ENCODE assay signal across 8 mouse cellular contexts in the genomic region with DNA sequence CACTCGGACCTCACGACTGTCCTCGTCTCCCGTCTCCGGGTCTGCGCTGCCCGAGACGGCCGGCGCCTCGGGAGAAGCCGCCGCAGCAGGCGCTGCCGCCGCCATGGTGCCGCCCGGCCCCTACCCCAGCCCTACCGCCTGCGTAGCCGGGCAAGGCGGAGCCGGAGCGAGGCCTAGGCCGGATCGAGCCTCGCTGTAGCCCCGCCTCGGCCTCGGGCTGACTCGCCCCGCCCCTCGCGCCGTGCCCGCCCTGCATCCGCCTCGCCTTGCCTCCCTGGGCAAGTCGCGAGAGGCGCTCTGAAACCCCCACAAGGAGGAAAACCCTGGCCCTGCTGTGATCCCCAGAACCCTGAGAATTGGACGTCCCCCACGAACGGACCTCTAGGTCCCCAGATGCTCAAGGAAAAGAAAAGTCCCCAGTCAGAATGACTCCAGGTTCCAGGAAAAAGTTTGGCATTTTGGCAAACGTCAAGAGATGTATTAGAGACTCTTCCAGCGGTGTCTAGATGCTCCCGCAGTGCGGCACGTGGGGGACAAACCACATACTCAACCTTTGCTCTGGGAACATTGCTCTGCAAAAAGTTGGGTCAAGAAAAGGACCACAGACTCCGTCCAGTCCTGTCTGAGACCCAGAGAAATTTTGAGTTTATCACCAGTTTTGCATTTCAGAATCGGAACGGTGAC. TPM values are rescaled to one million over a fixed set of nuclear protein-coding genes. Genes with fewer than 3 reads are reported as not detected.
DNase-seq lines count a peak whose midpoint lies in the region; ATAC-seq and TF ChIP-seq lines count a peak whose summit lies in the region.

A gene (minus strand): TSS at position 229 of the 684 bp plus-strand sequence.

- POLR2A ChIA-PET in Patski (lab: Charles Lee), result no interaction called here

- H3K9ac ChIP-seq in hindbrain, embryonic 14.5 days, result peak within 1 kb of the TSS; percentile 98

- H3K27ac ChIP-seq in hindbrain, embryonic 14.5 days, result peak within 1 kb of the TSS; percentile 96

- in situ Hi-C loops in Patski (cut with MboI; ENCODE audit: low pct_unique_long_range_greater_than_20kb), result no loop called here

- H3K27me3 ChIP-seq in Patski, result no peaks in the 10 kb centered on the region
- H3K27me3 ChIP-seq in hindbrain, embryonic 14.5 days (ENCODE audit: control insufficient read depth, insufficient read depth, low read length), result no peaks in the 10 kb centered on the region

- peak; percentile 95 for ATAC-seq in Patski
- ATAC-seq in hindbrain, embryonic 14.5 days (ENCODE audit: low FRiP score), result peak; percentile 98

- 3% methylated on average over 52 of the region's 52 CpGs for WGBS in hindbrain, embryonic 14.5 days

- peak within 1 kb of the TSS; percentile 59 for H3K4me2 ChIP-seq in hindbrain, embryonic 14.5 days (replicated peaks)

- TF ChIP-seq CTCF in Patski (IDR thresholded peaks at IDR 0.05), result no peak

- CTCF ChIA-PET in Patski (lab: Charles Lee), result no interaction called here

- no peaks in the 10 kb centered on the region for H3K9me3 ChIP-seq in hindbrain, embryonic 14.5 days (ENCODE audit: control insufficient read depth, low read length)

- H3K4me3 ChIP-seq in hindbrain, embryonic 14.5 days (replicated peaks; ENCODE audit: low read length), result peak within 1 kb of the TSS; percentile 99

- peaks cover 7% of the 10 kb centered on the region; the same call in 1 of the 2 replicates for H3K4me1 ChIP-seq in hindbrain, embryonic 14.5 days (replicated peaks; ENCODE audit: control insufficient read depth, insufficient read depth, low read length)

- peak; percentile 33 for DNase-seq in Patski (ENCODE audit: low read depth, low spot score)
- DNase-seq in cerebellum, postnatal 14 days, result peak; percentile 89 to 92
- DNase-seq in frontal cortex, postnatal 25 days (ENCODE audit: low spot score in 2 of 2), result peak; percentile 65 to 84
- DNase-seq in hindbrain, embryonic 14.5 days (ENCODE audit: low spot score), result peak; percentile 85
- peak; percentile 76 for DNase-seq in left cerebral cortex, adult 11 months (ENCODE audit: low spot score)
- peak; percentile 95 to 96 for DNase-seq in lung, postnatal 4 days
- peak; percentile 66 for DNase-seq in retina, postnatal 7 days (ENCODE audit: low read depth, low spot score)
- DNase-seq in urinary bladder, adult 2 months (ENCODE audit: low spot score), result peak; percentile 83

- H3K36me3 ChIP-seq in hindbrain, embryonic 14.5 days (replicated peaks; ENCODE audit: control insufficient read depth, insufficient read depth), result no peaks in the 10 kb centered on the region

RNA-seq across cellular contexts. Expression of the gene that starts here (rescaled TPM):
- 14.6 TPM for polyA plus RNA-seq in Patski (2021)
- polyA plus RNA-seq in hindbrain, embryonic 14.5 days (2014; fragmentation: Nextera tagmentation; extraction: Ambion mirVana), result 17.8 and 21.1 TPM in 2 replicates
- 4.2 and 4.6 TPM in 2 replicates for polyA plus RNA-seq in urinary bladder, adult 2 months (2012; rRNA removed)

Comparison
In these comparisons a context has a peak if more than half of its experiments do, and no peak if none do; other contexts are left out.
1. Peak in every context shown above with its lines: DNase-seq, ATAC-seq, H3K4me3 ChIP-seq and H3K27ac ChIP-seq.
2. DNase-seq: peak in every context shown above with its lines; median percentile 96 in lung, postnatal 4 days; 90 in cerebellum, postnatal 14 days; 85 in hindbrain, embryonic 14.5 days; 83 in urinary bladder, adult 2 months; 76 in left cerebral cortex, adult 11 months; 74 in frontal cortex, postnatal 25 days; 66 in retina, postnatal 7 days; 33 in Patski.